Mouse (Mus musculus): Measurements from ENCODE around the gene Atp4b. TPM values are rescaled to one million over a fixed set of nuclear protein-coding genes. Genes with fewer than 3 reads are reported as not detected.
"Not testable (repeated sequence)": the region's sequence is repeated elsewhere in the genome, so short reads cannot be mapped to it uniquely, and the experiment has no call there.

The Atp4b gene
- polyA plus RNA-seq, 1 experiment from 2014 or later = not detected

GRCm38 (mm10) chr8:13343134-13343533 lies 53.5 kb downstream of the Atp4b start:
- Histone ChIP-seq H3K27ac (ENCODE audit: low read depth, low read length) (no peak overlapping the region), H3K9me3 (replicated peaks; ENCODE audit: control insufficient read depth, low read length) (no peaks in the 10 kb centered on the region), H3K4me1 (ENCODE audit: control insufficient read depth, insufficient read depth, low read length) (peaks cover 12% of the 10 kb centered on the region), H3K9ac (ENCODE audit: low read length) (no peak overlapping the region), H3K36me3 (ENCODE audit: control insufficient read depth, insufficient read depth, low read length) (peaks cover 81% of the 10 kb centered on the region), H3K4me3 (ENCODE audit: low read depth, low read length) (no peak overlapping the region), H3K4me2 (ENCODE audit: low read length) (no peak overlapping the region), H3K27me3 (replicated peaks; ENCODE audit: control insufficient read depth, insufficient read depth, low read length) (no peaks in the 10 kb centered on the region)
- no peak for ATAC-seq
- 95% methylated on average over 4 of the region's 4 CpGs for WGBS
- no peak for DNase-seq (ENCODE audit: low spot score)

DNA sequence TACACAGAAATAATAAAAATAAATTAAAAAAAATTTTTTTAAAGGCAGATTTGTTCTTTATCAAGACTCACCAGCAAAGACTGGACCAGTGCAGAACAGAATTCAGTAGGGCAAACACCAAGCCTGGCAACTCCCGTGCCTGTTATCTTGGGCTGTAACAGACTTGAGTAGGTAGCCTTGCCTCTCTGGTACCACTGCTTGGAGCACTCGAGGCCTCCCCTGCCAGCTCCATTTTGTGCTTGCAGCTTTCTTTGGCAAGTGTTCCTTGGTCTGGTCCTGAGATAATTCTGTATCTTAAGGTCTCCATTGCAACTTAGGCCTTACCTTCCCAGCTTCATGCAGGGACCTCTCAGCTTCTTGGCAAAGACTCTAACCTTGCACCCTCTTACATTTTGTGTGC lies 54.3 kb downstream of the Atp4b start:
- Histone ChIP-seq H3K9ac (ENCODE audit: low read length) (no peak overlapping the region), H3K4me2 (ENCODE audit: low read length) (no peak overlapping the region), H3K4me1 (ENCODE audit: control insufficient read depth, insufficient read depth, low read length) (peaks cover 12% of the 10 kb centered on the region), H3K36me3 (ENCODE audit: control insufficient read depth, insufficient read depth, low read length) (peaks cover 73% of the 10 kb centered on the region), H3K27me3 (replicated peaks; ENCODE audit: control insufficient read depth, insufficient read depth, low read length) (no peaks in the 10 kb centered on the region), H3K4me3 (ENCODE audit: low read depth, low read length) (no peak overlapping the region), H3K27ac (ENCODE audit: low read depth, low read length) (no peak overlapping the region), H3K9me3 (replicated peaks; ENCODE audit: control insufficient read depth, low read length) (no peaks in the 10 kb centered on the region)
- DNase-seq (ENCODE audit: low spot score) (no peak), ATAC-seq (no peak)
- WGBS = 93% methylated on average over 2 of the region's 2 CpGs

- no peak for DNase-seq (ENCODE audit: low spot score)
- H3K4me2 ChIP-seq (ENCODE audit: low read length) = peak overlapping the region; percentile 77
Measured at GRCm38 (mm10) chr8:13340650-13341049, 56.0 kb downstream of the Atp4b start.

GRCm38 (mm10) chr8:13339646-13339990 lies 57.0 kb downstream of the Atp4b start:
- H3K27me3 ChIP-seq (replicated peaks; ENCODE audit: control insufficient read depth, insufficient read depth, low read length) = no peaks in the 10 kb centered on the region
- no peak overlapping the region for H3K27ac ChIP-seq (ENCODE audit: low read depth, low read length)
- no peaks in the 10 kb centered on the region for H3K9me3 ChIP-seq (replicated peaks; ENCODE audit: control insufficient read depth, low read length)
- H3K36me3 ChIP-seq (ENCODE audit: control insufficient read depth, insufficient read depth, low read length) = peaks cover 47% of the 10 kb centered on the region
- DNase-seq (ENCODE audit: low spot score) (peak; percentile 35), ATAC-seq (no peak)
- peak overlapping the region; percentile 85 for H3K4me3 ChIP-seq (ENCODE audit: low read depth, low read length)
- peaks cover 12% of the 10 kb centered on the region for H3K4me1 ChIP-seq (ENCODE audit: control insufficient read depth, insufficient read depth, low read length)
- 1% methylated on average over 11 of the region's 11 CpGs for WGBS
- peak overlapping the region; percentile 92 for H3K9ac ChIP-seq (ENCODE audit: low read length)
- H3K4me2 ChIP-seq (ENCODE audit: low read length) = peak overlapping the region; percentile 77

More at GRCm38 (mm10) chr8:13340650-13341049, 56.0 kb downstream of the Atp4b start:
- peak overlapping the region; percentile 17; the same call in 1 of the 2 replicates for H3K9ac ChIP-seq (ENCODE audit: low read length)
- no peaks in the 10 kb centered on the region for H3K27me3 ChIP-seq (replicated peaks; ENCODE audit: control insufficient read depth, insufficient read depth, low read length)
- H3K36me3 ChIP-seq (ENCODE audit: control insufficient read depth, insufficient read depth, low read length) = peaks cover 57% of the 10 kb centered on the region
- peaks cover 12% of the 10 kb centered on the region for H3K4me1 ChIP-seq (ENCODE audit: control insufficient read depth, insufficient read depth, low read length)
- no peak overlapping the region for H3K27ac ChIP-seq (ENCODE audit: low read depth, low read length)
- WGBS = 81% methylated on average over 8 of the region's 8 CpGs
- no peaks in the 10 kb centered on the region for H3K9me3 ChIP-seq (replicated peaks; ENCODE audit: control insufficient read depth, low read length)
- H3K4me3 ChIP-seq (ENCODE audit: low read depth, low read length) = 0 out of 2 replicates have a peak overlapping the region, but pooled peaks have one; percentile 85
- ATAC-seq = no peak

- WGBS = 2% methylated on average over 36 of the region's 70 CpGs
- H3K4me3 ChIP-seq (ENCODE audit: low read depth, low read length) = peak overlapping the region; percentile 85
- DNase-seq (ENCODE audit: low spot score) = peak; percentile 9
- peak overlapping the region; percentile 77 for H3K4me2 ChIP-seq (ENCODE audit: low read length)
- no peaks in the 10 kb centered on the region for H3K9me3 ChIP-seq (replicated peaks; ENCODE audit: control insufficient read depth, low read length)
- H3K9ac ChIP-seq (ENCODE audit: low read length) = peak overlapping the region; percentile 92
- peaks cover 12% of the 10 kb centered on the region for H3K4me1 ChIP-seq (ENCODE audit: control insufficient read depth, insufficient read depth, low read length)
- ATAC-seq = peak; percentile 61
- H3K36me3 ChIP-seq (ENCODE audit: control insufficient read depth, insufficient read depth, low read length) = peaks cover 41% of the 10 kb centered on the region
- no peaks in the 10 kb centered on the region for H3K27me3 ChIP-seq (replicated peaks; ENCODE audit: control insufficient read depth, insufficient read depth, low read length)
- H3K27ac ChIP-seq (ENCODE audit: low read depth, low read length) = peak overlapping the region; percentile 65
Measured at GRCm38 (mm10) chr8:13338901-13339645, 57.6 kb downstream of the Atp4b start.

DNA sequence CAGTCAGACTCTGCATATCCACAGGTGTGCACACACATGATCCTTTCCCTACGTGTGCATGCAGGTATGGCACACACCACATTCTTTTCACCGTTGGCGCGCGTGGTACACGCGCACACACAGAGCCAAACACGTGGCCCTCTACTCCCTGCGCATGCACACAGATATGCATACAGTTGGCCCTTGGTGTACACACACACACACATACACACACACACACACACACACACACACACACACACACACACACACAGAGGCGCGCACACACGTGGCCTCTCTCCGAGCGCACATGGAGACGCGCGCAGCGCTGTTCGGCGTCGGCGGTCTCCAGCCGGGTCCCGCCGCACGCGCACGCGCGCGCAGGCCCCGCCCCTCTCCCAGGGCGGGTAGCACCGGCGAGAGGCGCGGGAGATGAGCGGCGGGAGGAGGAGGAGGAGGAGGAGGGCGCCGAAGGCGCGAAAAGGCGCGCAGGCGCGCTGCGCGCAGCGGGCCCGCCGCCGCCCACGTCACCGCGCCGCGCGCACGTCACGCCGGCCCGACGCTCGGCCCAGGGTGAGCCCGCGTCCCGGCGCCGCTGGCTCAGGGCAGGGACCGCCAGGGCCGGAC lies 58.3 kb downstream of the Atp4b start, which contains the start of gene Tfdp1:
TSS of gene Tfdp1 (plus strand) at position 497 of the 606 bp plus-strand sequence.
- H3K9ac ChIP-seq (ENCODE audit: low read length) = peak within 1 kb of the TSS; percentile 92
- H3K9me3 ChIP-seq (replicated peaks; ENCODE audit: control insufficient read depth, low read length) = no peaks in the 10 kb centered on the region
- peak; percentile 94 for DNase-seq (ENCODE audit: low spot score)
- under 1% methylated on average over 29 of the region's 72 CpGs for WGBS
- peak; percentile 97 for ATAC-seq
- H3K27me3 ChIP-seq (replicated peaks; ENCODE audit: control insufficient read depth, insufficient read depth, low read length) = no peaks in the 10 kb centered on the region
- H3K36me3 ChIP-seq (ENCODE audit: control insufficient read depth, insufficient read depth, low read length) = peaks cover 34% of the 10 kb centered on the region
- H3K4me1 ChIP-seq (ENCODE audit: control insufficient read depth, insufficient read depth, low read length) = peaks cover 12% of the 10 kb centered on the region
- H3K27ac ChIP-seq (ENCODE audit: low read depth, low read length) = peak within 1 kb of the TSS; percentile 65
- H3K4me3 ChIP-seq (ENCODE audit: low read depth, low read length) = peak within 1 kb of the TSS; percentile 85
- peak within 1 kb of the TSS; percentile 77 for H3K4me2 ChIP-seq (ENCODE audit: low read length)

GRCm38 (mm10) chr8:13337678-13338077 lies 58.9 kb downstream of the Atp4b start:
- Histone ChIP-seq H3K4me3 (ENCODE audit: low read depth, low read length) (0 out of 2 replicates have a peak overlapping the region, but pooled peaks have one; percentile 85), H3K27me3 (replicated peaks; ENCODE audit: control insufficient read depth, insufficient read depth, low read length) (no peaks in the 10 kb centered on the region), H3K4me2 (ENCODE audit: low read length) (peak overlapping the region; percentile 77), H3K36me3 (ENCODE audit: control insufficient read depth, insufficient read depth, low read length) (peaks cover 28% of the 10 kb centered on the region), H3K9ac (ENCODE audit: low read length) (0 out of 2 replicates have a peak overlapping the region, but pooled peaks have one; percentile 7), H3K4me1 (ENCODE audit: control insufficient read depth, insufficient read depth, low read length) (peaks cover 12% of the 10 kb centered on the region), H3K9me3 (replicated peaks; ENCODE audit: control insufficient read depth, low read length) (no peaks in the 10 kb centered on the region), H3K27ac (ENCODE audit: low read depth, low read length) (no peak overlapping the region)
- WGBS = 81% methylated on average over 3 of the region's 3 CpGs
- no peak for DNase-seq (ENCODE audit: low spot score)
- 0 out of 2 replicates have a peak, but pooled peaks have one; percentile 1 for ATAC-seq

DNA sequence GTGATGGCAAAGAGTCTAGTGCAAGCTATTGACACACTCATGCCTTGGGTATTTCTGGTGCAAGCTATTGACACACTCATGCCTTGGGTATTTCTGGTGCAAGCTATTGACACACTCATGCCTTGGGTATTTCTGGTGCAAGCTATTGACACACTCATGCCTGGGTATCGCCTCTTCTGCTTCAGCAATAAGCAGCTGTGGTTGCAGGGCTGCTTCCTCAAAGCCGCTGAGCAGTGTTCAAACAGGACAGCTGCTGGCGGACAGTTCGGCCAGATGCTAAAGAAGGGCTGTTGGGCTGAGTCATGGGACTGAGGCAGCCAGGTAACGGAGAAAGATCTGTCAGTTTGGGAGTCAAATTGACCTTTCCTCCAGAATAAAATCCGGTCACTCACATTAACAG lies 59.4 kb downstream of the Atp4b start:
- not testable (repeated sequence) for H3K9ac ChIP-seq (ENCODE audit: low read length); H3K27ac ChIP-seq (ENCODE audit: low read depth, low read length); DNase-seq (ENCODE audit: low spot score); ATAC-seq; H3K9me3 ChIP-seq (replicated peaks; ENCODE audit: control insufficient read depth, low read length); H3K4me2 ChIP-seq (ENCODE audit: low read length); H3K27me3 ChIP-seq (replicated peaks; ENCODE audit: control insufficient read depth, insufficient read depth, low read length); H3K4me3 ChIP-seq (ENCODE audit: low read depth, low read length)
- peaks cover 12% of the 10 kb centered on the region for H3K4me1 ChIP-seq (ENCODE audit: control insufficient read depth, insufficient read depth, low read length)
- peaks cover 23% of the 10 kb centered on the region for H3K36me3 ChIP-seq (ENCODE audit: control insufficient read depth, insufficient read depth, low read length)
- 95% methylated on average over 6 of the region's 6 CpGs for WGBS
